Mouse (Mus musculus) thymus, adult 18-20 months (tissue): Measurements from ENCODE around the gene Bhlhb9.

ENCODE experiments used
- DNase-seq, 2 experiments: peaks; one replicate each; pipeline ENCODE4 v3.0.0; 2022; ENCODE audit warnings: mixed read lengths in 2 of 2

The Bhlhb9 gene

DNA sequence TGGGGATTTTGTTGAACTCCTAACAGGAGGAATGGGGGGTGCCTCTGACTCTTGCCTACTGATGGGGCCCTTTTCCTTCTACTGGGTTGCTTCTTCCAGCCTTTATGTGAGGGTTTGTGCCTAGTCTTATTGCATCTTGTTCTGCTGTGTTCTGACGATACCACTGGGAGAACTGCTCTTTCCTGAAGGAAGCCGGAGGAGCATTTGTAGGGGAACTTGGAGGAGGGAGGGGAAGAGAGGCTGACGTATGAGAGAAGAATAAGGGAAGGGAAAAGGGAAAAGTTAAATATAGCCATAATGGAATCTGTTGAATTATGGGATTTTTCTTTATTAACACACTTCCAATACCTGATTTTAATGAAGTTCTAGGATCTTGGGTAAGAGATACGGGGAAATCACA, 119.2 kb downstream of the Bhlhb9 start:
- DNase-seq, result no peak

GRCm38 (mm10) chrX:135917116-135917515, 119.7 kb downstream of the Bhlhb9 start:
- DNase-seq, result no peak

DNA sequence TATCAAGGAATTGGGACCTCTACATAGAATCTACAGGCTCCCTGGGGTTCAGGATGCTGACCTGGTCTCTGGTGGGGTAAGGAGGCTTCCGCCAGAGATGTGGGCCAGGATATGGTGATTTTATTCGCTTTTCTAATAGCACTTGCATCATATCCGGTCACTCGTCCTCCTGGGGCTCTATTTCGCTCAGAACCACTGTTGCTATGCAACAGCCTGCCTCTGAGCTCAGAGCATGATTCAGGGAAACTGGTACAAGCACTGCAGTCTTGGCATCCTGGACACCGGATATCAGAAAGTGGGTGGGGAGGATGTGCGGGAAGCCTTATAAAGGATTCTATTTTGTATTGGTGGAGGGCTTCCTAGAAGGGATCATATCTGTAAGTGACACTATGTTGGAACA, 124.8 kb downstream of the Bhlhb9 start:
- DNase-seq, result no peak

GRCm38 (mm10) chrX:135925911-135926310, 128.5 kb downstream of the Bhlhb9 start:
- no peak for DNase-seq

GRCm38 (mm10) chrX:135928588-135928987, 131.2 kb downstream of the Bhlhb9 start:
- DNase-seq, result no peak

GRCm38 (mm10) chrX:135936452-135936851, 139.1 kb downstream of the Bhlhb9 start:
- DNase-seq, result no peak
